Mouse (Mus musculus): ENCODE measurements around the gene Fscn1. TPM values are rescaled to one million over a fixed set of nuclear protein-coding genes. Genes with fewer than 3 reads are reported as not detected.

Gene Fscn1
- 0.32 TPM for polyA plus RNA-seq (2014; fragmentation: Illumina TruSeq; extraction: RNeasy Lipid Tissue Mini Kit (QIAGEN cat#74804); ENCODE audit: low read depth, low replicate concordance)

GRCm38 (mm10) chr5:142959576-142960556 is at the start of gene Fscn1:
Fscn1 (plus strand) TSS chr5:142960343.

Other genes starting within 250 kb of the Fscn1 start
- 1.3 TPM for gene Tnrc18, start 142.7 kb upstream of the Fscn1 start, polyA plus RNA-seq (2014; fragmentation: Illumina TruSeq; extraction: RNeasy Lipid Tissue Mini Kit (QIAGEN cat#74804); ENCODE audit: low read depth, low replicate concordance)
- gene Fbxl18, start 64.9 kb upstream of the Fscn1 start, polyA plus RNA-seq (2014; fragmentation: Illumina TruSeq; extraction: RNeasy Lipid Tissue Mini Kit (QIAGEN cat#74804); ENCODE audit: low read depth, low replicate concordance) = 2.8 TPM
- 2,506 TPM for gene Actb, start 53.6 kb upstream of the Fscn1 start, polyA plus RNA-seq (2014; fragmentation: Illumina TruSeq; extraction: RNeasy Lipid Tissue Mini Kit (QIAGEN cat#74804); ENCODE audit: low read depth, low replicate concordance)
- 31.6 TPM for gene Rnf216, start 152.7 kb downstream of the Fscn1 start, polyA plus RNA-seq (2014; fragmentation: Illumina TruSeq; extraction: RNeasy Lipid Tissue Mini Kit (QIAGEN cat#74804); ENCODE audit: low read depth, low replicate concordance)
- gene Olfr718-ps1, start 187.2 kb downstream of the Fscn1 start, polyA plus RNA-seq (2014; fragmentation: Illumina TruSeq; extraction: RNeasy Lipid Tissue Mini Kit (QIAGEN cat#74804); ENCODE audit: low read depth, low replicate concordance) = not detected
- gene Rbak, start 220.4 kb downstream of the Fscn1 start, polyA plus RNA-seq (2014; fragmentation: Illumina TruSeq; extraction: RNeasy Lipid Tissue Mini Kit (QIAGEN cat#74804); ENCODE audit: low read depth, low replicate concordance) = 13.3 TPM
- gene Spdye4b, start 220.7 kb downstream of the Fscn1 start, polyA plus RNA-seq (2014; fragmentation: Illumina TruSeq; extraction: RNeasy Lipid Tissue Mini Kit (QIAGEN cat#74804); ENCODE audit: low read depth, low replicate concordance) = not detected

Data from sigmoid colon, adult 10 weeks (tissue).